Mouse (Mus musculus): Measurements from ENCODE around the gene Tenm4.

The Tenm4 gene

DNA sequence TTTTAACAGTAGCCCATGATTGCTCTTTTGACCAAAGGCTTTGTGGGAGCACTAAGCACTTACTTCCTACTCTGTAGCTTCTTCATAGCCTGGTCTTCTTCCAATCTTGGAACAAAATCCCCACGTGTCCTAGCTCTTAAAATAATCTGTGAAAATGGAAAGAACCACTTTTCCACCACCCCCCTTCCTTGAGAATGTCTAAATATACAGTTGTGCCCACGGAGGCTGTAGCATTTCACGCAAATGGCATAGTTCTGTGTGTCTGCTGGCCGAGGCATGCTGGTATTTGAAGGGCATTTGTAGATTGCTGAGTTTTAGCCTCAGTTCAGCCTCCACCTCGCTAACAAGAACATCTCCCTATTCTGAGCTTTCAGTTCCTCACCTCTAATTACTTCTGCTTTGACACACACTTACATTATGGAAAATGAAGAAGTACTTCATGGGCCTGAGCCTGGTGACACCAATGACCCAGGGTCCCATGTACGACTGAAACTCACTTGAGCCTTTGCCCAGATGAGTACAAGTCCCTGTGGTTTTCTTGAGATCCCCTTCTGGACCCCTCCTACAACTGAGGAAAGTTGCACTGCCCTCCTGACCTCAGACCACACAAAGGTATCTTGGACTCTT, 306.1 kb downstream of the Tenm4 start:
- no peak for DNase-seq (ENCODE audit: low spot score)

DNA sequence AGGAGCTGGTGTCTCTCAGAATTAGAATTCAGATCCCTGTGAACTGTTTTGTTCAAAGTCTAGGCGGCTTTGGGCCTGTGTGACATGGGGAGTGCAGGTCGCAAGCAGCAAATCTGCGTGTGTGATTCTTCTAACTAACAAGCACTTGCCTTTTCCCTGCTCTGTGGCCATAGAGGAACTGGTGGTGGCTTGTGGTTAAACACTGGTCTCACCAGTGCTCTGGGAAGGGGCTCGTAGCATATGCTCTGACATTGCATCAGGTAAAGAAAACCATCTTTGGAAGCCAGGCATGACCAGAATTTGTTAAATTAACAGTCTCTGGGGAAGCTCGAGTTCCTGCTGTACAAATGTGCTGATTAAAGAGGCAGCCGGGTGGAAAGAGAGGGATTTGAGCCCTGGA, 308.1 kb downstream of the Tenm4 start:
- no peak for DNase-seq (ENCODE audit: low spot score)

DNA sequence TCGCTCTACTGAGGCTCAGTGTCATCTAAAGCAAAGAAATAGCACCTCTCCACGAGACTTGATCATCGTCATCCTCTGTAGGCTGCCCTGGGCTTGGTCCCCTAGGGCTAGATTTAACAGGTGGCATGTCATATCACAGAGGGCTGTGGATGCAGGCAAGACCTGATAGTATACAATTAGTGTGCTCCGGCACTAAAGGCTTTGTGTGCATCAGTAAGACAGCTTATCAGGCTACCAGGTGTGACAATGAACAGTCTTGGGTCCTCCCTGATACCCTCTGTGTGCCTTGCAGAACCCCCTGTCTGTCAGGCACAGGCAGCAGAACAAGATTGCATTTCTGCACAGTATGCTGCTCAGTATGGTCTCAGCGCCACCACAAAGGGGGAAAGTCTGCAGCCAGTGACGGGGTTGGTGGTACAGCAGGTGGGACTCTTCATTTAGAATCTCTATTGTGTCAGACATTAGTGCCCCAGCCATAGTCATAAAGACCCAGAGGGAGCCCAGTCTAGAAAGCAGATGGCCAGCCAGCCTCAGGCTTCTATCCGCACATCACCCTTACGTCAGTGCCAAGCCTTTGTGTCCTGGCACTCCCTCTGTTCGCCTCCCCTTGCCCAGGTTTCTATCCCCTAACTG, 309.4 kb downstream of the Tenm4 start:
- DNase-seq (ENCODE audit: low spot score), result no peak

DNA sequence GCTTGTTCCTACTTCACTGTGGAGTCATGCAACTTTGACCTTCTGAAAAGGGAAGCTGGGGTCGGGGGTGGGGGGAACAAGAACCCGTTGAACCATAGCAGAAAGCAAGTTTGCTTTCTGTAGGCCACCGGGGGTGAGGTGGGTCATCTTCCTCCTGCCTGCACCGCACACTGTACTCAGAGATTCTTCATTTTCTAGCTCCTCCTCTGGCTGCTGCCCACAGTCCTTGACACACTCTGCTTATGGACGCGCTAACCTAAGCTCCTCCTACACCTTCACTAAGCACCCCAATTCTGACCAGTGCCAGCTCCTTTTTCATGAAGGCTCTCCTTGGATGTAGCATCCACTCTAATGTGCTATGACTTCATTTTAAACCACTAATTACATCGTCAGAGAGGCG, 311.9 kb downstream of the Tenm4 start:
- DNase-seq (ENCODE audit: low spot score), result no peak

DNA sequence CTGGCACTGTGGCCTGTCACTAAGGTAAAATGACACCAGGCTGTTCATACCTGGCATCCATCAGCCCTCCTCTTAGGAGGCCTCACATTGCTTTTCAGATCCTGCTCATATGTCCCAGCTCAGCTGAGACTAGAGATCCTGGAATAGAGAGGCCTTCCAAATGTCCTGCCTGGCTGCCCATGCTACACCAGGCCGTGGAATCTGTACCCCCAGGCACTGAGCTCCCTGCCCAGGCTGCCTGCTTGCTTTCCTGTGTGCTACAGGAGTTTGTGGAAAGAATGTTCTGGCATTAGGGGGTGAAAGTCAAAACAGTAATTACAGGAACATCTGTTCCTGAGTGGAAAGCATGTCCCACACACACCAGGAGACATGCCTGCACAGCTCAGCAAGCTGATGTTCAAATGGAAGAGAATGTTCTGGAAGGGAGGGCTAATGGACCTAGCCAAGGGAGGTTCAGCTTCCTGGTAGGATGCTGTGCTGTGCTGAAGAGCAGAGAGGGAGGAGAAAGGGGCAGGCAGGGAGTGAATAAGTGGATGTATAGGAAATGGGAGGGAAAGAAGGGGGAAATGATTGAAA, 313.0 kb downstream of the Tenm4 start:
- no peak for DNase-seq (ENCODE audit: low spot score)

DNA sequence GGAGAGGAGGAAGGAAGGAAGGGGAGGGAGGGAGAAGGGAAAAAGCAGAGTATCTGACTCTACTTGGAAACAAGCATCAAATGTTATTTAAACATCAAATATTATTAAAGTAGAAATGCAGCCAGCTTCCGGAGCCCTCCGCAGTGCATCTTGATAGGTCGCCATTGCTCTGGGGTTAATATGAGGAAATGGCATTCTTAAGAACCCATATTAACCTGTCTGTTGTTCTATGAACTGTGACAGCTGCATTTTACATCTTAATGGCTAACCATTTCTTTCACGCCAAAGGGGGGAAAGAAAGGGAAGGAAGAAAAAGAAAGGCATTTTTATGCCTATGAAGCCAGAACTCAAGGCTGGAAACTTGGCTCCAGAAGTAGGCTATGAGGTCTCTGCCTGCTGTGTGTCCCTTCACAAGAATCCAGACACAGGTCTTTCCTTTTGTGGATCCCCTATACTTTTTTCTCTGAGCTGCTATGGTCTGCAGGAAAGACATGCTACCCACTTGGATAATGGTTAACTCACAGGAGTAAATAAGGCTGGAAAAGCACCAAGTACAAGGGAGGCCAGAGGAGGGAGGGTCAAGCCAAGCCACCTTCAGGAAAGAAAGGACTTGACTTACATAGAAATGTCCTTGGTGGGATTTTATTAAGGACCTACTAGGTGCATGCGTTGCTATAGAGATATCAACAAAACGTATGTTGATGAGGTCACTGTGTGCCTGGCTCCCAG, 318.5 kb downstream of the Tenm4 start:
- DNase-seq (ENCODE audit: low spot score), result no peak

DNA sequence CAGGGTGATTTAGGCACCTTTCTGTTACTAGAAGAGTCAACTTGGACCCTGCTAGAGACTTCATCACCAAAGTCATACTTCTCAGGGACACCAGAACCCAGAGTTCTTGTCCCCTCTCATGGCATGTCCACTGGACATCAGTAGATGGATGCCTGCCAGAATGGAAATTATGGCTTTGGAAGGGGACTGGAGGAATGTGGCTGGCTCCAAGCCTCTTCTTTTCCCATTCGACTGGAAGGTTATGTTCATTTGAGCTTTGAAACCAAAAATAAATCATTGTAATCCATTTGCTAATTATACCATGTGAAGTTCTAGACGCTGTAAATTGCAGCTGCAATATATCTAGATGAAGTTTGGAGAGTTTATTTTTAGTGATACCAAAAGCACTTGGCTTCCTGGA, 320.9 kb downstream of the Tenm4 start:
- no peak for DNase-seq (ENCODE audit: low spot score)

DNA sequence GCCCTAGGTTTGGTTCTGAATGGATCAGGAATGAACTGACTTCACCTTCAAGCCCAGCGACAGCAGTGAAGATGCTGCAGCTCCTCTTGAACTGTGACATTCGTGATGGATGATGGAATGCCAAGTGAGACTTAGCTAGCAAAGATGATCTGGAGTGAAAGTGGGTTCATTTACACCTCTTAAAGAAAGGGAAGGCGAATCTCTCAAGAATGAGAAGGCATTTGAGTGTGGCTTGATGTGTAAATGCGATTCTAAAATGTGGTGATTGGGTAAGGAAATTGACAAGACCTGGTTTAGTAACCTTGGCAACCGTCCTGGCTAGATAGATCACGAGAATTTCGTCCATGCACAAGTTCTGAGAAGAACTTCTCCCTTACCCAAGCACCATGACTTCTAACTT, 321.6 kb downstream of the Tenm4 start:
- DNase-seq (ENCODE audit: low spot score), result no peak

DNA sequence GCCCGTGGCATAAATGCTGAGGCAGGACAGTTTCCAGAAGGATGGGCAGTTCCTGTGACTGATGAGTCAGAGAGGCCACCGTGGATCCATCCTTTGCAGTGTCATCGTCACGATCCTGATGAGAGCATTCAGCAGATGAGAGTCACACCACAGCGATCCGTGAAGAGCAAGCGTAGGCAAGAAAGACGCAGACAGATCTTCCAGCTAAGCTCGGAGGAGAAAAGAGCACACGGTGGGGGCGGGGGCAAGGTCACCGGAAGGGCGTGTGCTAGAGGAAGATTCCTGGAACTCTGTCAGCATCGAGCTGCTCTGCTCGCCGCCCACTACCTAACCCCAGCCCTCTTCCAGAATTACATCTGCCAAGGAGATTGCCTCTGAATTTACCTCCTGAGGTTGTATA, 323.0 kb downstream of the Tenm4 start:
- DNase-seq (ENCODE audit: low spot score), result no peak

DNA sequence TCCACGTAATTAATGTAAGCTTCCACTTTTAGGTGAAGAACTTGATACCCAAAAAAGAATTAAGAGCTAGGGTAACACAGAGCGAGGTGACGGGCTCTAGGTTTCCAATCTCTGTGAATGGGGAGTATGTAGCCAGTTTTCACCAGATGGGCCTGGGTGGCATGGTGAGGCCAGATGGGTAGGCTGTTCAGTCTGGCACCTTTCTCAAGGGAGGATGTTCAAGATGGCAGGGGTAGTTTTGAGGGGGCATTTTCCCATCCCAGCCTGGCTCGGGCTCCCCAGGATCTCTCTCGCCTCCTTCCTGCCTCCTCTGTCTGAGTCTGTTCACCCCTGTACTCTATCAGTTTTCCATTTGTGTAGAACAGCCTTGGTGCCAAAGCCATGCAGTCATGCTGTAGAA, 329.1 kb downstream of the Tenm4 start:
- peak; percentile 31 for DNase-seq (ENCODE audit: low spot score)

DNA sequence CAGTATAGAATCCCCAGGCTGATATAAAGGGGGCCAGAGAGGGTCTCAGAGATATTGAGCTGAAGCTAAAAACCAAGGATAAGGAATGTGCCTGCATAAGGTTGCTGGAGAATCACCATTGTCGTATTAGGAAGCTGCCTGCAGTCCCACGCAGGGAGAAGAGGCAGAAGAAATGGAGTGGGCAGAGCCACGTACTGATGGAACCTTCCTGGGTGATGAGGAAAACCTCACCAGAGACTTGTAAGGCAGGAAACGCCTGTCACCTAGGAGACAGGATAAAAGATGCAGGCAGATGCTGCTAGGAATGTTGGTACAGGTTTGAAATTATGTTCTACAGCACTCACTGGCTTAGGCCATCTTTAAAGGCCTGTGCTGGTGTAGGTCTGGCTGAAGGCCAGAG, 329.8 kb downstream of the Tenm4 start:
- no peak for DNase-seq (ENCODE audit: low spot score)

DNA sequence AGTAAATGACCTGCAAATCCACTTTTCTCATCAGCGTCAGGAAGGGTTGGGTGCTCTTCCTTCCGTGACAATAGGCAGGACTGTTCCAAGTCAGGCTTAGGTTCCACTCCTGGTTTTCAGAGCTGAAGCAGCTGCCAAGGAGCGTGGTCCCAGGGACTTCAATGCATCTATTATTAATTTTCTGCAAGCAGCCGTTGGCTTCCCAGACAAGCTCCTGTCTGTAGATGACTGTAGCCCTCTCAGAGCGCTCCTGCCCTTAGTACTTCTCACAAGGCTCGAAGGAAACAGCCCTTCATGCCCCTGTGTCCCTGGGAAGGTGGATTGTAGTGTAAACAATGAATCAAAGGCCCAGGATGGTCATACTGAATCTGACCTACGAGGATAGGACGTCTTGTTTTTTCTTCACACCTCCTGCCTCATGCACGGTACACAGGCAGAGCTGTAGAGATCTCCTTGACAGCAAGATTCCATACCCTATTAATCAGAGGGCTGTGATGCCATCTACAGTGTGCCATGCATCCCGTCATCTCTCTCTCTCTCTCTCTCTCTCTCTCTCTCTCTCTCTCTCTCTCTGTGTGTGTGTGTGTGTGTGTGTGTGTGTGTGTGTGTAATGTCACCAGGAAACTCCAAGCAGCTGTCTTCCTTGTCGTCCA, 331.4 kb downstream of the Tenm4 start:
- DNase-seq (ENCODE audit: low spot score), result no peak

DNA sequence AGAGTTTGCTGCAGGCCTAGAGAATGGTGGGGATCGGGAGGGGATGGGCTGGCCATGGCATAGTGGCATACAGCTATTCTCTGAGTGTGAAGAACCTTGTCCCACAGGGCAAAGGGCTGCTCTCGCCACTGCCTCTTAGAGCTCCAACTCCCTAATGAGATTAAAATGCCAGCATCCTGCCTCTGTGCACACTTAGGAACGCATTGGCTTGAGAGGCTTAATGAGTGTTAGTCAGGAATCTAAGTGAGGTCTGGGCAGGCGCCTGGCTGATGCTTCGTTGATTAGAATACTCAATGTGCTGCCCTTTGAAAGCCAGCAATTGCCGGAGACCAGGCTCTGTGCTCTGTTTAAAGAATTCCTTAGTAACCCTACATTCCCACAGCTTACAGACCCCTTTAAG, 334.5 kb downstream of the Tenm4 start:
- no peak for DNase-seq (ENCODE audit: low spot score)

DNA sequence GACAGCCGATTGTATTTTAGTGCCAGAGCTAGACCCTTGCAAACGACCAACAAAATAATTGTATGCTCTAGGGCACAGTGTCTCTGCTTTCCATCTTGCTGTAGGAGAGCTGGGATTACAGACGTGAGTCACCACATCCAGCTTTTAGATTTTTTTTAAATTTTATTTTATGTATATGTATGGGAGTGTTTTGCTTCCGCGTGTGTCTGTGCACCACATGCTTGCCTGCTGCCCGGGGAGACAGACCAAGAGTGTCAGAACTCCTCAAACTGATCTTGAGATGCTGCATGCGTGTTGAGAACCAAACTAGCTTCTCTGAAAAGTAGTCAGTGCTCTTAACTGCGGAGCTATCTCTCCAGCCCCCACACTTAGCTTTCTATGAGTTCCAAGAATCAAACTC, 336.0 kb downstream of the Tenm4 start:
- DNase-seq (ENCODE audit: low spot score), result no peak

DNA sequence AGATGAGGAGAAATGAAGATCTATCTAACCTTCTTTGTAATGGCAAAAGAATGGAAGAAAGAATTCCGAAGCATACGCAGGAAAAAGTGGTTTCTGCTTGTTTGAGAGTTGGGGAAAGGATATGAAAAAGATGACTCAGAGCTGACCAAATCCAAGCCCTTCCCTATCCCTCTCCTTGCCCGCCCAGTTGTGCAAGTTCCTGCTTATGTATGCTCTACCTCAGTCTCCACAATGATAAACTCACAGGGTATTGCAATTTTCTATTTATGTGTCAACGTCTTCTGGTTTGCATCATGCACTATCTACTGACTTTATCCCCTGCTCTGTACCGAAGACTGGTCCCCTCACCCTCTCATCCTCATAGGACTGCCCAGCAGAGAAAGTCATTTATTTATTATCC, 339.4 kb downstream of the Tenm4 start:
- DNase-seq (ENCODE audit: low spot score), result no peak

DNA sequence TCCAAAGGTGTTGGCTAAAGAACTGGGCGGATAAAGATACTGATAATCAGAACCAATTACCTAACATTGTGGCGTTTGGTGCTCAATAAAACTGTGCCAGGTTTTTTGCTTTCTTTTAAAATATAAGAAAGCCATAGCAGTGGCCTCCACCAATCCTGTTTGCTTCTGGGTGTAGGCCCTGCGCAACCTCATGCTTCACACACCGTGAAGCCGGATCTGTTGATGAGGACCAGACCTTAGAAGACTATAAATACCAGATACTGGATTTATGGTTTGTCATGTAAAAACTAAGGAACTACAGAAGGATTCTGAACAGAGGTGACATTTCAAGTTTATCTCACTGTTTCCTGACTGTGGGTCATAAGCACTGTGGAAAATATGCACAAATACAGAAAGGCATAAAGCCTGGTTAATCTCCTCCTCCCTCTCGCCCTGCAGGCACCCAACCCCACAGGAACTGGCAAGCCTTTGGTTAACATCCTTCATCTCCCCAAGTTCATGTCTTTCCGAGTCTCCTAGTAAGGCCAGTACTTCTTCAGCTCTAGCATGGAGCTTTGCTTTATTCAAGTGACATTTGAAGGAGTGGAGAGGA, 340.1 kb downstream of the Tenm4 start:
- DNase-seq (ENCODE audit: low spot score), result no peak

DNA sequence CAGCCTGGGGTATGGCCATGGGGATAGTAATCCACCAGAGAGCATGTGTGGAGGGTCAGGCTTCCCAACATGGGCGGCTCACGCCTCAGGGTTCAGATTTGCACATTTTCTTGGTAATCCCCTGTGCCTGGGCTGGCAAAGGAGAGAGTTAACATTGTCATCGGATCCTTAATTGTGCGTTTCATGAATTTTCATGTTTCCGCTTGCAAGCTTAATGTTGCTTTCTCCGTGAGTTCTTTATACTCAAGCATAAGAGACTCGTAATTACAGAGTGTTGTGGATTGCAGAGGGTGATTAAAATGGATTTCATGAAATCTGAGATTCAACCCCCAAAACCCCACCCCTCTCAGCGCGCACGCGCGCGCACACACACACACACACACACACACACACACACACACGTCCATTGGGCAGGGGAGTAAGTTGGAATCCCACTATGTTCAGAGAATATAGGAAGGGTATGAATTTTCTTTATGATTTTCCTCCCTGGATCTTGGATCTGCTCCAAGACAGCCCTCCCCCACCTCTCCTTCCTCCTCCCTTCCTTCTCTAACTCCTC, 341.0 kb downstream of the Tenm4 start:
- no peak for DNase-seq (ENCODE audit: low spot score)

DNA sequence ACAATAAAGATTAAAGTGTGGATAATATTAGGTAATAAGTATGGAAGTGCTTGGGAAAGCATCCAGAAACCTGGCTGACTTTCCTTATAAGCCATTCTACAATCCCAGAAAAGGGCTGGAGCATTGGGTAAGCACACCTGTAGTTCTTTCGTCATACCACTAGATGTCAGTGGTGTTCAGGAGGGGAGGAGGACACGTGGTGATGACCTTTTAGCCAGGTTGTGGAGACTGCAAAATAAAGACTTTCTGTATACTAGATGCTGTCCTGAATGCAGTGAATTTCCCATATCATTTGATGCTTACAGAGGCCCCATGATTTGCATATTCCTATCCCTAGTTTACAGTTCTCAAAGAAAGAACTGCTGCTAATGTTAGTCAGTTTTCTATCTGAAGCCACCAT, 348.2 kb downstream of the Tenm4 start:
- no peak for DNase-seq (ENCODE audit: low spot score)

DNA sequence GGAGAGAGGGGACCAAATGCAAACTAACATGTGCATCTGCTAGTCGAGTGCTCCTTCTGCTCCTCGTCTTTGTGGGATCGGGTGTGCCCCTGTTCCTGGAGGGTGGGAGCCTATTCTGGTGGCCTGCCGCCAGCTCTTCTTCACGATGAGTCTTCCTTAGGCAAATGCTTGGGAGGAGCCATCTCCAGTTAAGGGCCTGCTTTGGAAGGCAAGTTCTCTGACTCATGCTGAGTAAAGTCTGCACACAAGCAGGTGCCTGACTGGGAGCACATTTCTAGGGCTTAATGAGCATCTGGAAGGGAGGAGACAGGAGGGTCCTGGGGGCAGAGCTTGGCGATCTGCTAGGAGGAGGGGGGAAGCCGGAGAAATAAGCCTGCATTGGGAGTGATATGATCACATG, 350.9 kb downstream of the Tenm4 start:
- DNase-seq (ENCODE audit: low spot score), result peak; percentile 56

DNA sequence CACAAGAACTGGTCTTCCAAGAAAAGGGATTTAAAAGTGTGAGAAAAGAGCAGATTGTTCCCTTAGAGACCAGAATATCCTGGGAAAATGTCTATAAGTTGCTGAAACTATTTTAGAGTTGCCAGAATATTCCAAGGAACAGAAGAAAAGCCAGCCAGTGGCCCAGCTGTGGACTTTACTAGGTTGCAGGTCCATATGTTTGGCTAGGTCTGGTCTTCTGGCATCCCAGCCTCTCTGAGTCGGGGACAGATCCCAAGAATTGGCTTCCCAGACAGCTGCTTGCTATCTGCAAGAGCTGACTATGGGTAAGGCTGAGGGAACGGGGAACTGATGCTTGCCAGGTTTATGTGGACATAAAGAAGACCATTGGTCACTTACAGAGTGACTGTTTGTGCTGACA, 352.6 kb downstream of the Tenm4 start:
- DNase-seq (ENCODE audit: low spot score), result peak; percentile 37

DNA sequence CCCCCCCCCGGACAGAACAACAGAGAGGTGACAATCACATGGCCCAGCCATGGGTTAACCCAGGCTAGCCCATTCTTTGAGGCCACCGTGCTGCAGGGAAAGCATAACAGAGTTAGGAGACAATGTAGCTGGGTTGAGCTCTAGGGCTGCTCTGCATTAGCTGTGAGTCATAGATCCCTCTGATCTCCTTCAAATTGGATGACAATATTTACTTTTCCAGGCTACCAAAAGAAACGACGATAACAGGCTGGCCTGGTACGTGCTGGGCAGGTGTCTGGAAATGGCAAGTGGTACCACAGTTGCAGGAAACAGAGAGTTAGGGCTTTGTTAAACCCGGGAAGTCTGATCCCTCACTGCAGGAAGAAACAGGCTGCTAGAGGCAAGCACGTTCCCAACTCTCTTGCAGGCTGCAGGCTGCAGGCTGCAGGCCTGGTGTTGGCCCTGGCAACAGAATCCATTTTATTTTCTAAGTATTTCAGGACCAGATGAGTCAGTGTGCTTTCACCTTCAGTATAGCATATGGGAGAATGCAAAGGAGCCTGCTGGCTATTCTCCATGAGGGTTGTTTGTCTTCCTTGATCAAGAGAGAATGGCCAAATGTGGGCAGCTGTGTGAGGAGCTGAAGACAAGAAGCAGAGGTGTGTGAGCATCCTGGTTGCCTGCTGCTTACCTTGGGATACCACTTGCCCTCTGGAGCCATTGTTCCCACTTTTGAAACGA, 353.6 kb downstream of the Tenm4 start:
- DNase-seq (ENCODE audit: low spot score), result peak; percentile 19
